Mouse (Mus musculus) left cerebral cortex, adult 9 months (tissue): ENCODE measurements at regions not wholly inside any gene's neighbourhood (a gene's known extent, or its start where the extent isn't known, plus 50 kb on each side); places are given as distances from the start of the nearest gene placed in this dataset.
"Not testable (repeated sequence)": the region's sequence is repeated elsewhere in the genome, so short reads cannot be mapped to it uniquely, and the experiment has no call there.

Experiments used
- DNase-seq, 2 experiments: peaks; one replicate each; pipeline ENCODE4 v3.0.0; 2022; ENCODE audit warnings: low spot score in 2 of 2

DNA sequence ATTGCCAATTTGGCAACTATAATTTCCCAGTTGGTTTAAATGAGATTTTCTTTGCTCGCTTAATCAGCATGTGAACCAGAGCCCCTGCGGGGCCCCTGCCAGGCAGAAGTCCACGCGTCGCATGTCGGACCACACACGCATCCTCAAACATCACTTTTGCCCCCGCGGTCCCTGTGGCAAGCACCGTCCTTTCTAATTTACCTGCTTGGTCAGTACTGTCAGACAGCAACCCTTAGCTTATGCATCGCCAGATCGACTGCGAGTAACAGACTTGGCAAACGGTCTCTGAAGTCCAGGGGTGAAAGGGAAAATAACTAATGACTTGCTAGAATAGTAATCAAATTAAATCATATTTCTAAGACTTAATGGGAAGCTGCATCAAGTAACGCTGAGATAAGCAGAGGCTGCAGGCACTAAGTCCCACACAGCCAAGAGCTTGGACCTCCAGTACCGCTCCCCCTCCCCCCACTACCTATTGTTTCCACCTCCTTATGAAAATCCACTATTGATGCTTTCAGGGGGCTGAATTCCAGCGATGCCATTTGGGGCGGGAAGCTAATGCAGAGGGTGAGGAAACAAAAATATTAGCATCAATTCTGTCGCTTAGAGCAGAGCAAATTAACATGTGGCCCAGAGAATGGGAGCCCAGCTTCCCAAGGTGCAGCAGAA, 142.0 kb upstream of the Cntnap4 start:
- no peak for DNase-seq

DNA sequence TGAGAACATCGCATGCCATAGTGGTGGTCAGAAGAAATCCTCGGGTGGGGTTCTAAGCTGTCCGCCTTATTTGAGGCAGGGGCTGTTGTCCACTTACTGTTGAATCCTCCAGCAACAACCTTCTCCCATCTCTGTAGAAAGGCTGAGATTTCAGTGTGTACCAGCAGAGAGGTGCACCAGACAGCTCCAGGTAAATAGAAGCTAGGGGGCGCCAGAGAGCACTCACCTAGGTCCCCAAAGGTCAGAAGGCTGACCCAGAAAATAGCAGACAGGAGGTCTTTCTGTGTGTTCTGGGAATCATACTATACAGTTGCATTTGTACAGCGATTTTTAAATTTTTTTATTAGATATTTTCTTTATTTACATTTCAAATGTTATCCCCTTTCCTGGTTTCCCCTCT, 157.9 kb upstream of the Cntnap4 start:
- no peak for DNase-seq

DNA sequence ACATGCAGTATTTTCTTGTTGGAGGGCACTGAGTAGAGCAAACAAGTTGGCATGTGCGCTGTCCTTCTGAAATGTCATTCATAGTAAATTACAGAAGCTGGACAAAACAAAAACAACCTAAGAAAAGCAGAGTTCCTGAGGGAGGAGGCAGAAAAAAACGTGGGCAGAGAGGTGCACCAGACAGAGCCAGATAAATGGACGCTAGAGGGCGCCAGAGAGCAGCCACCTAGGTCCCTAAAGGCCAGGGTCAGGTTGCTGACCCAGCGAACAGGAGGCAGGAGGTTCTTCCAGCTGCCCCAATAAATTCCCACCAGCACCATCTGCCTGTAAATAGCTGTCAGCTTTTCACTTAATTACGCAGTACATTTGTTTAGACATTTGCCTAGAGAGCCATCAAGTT, 158.6 kb upstream of the Cntnap4 start:
- peak in 1 of 2 experiments; percentile 3 for DNase-seq

DNA sequence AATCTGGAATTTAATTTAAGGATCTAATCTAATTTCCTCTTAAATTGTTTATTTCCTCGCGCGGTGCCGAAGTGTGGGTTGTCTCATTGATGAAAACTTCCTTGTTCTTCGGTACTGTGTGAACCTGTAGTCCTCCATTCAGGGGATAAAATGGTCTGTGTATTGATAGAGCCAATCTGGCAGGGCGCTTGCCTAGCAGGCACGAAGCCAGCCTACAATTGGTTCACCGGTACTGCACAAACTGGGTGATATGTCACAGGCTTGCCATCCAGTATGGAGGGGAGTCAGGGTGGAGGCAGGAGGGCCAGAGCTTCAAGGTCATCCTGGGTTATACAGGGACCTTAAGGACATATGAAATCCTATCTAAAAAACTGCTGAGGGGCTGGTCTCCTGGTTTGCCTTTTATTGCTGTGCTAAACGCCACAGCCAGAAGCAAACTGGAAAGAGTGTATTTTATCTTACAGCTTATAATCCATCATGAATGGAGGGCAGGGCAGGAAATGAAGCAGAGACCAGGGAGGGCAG, 161.6 kb upstream of the Cntnap4 start:
- DNase-seq, result no peak

DNA sequence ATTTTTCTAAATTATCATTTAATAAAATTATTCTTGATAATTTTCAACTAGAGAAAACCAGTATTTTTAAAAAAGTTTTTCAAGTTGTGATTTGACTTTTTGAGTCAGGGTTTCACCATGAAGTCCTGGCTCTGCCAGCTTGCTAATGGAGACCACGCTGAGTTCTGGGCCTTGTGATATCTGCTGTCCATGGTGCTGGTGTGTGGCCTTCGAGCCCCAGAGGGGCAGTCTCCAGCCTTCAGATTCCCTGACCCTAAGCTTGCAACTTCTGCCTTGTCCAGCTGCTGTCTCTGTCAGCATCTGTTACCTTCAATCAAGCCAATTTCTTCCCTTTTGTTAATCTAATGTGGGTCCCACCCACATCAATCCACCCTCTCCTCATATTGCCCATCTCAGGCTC, 165.8 kb upstream of the Cntnap4 start:
- no peak for DNase-seq

DNA sequence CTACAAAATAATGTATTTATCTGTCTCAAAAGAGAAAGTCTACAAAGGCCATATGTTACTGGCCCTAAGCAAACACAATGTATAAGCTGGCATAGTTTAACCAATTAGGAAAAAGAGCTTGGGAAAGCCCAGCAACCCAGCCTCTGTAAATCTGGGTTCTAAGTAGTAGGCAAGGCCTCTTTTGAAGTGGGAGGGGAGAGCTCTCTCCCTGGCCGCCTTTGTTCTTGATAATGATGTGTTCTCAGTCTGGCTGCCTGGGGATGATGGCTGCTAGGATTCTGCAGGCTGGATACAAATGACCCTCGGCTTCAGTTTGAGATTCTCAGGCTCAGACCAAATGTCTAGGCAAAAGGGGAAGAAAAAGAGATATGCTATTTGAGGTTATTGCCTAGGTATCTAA, 172.4 kb upstream of the Cntnap4 start:
- DNase-seq, result no peak

DNA sequence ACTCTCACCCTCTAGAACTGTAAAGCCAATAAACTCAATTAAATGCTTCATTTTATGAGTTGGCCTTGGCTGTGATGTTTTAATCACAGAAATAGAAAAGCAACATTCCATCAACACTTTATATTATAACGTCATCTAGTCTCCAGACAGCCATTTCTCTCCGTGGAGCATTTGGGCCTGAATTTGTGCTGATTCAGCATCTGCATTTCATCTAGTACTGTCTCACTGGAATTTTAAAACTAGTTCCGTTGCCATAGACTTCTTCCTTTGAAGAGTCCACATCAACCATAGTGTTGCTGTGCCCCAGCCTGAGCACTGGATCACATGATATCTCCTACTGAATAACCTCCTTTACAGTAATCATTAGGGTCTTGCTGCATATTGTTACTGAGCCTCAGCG, 179.7 kb upstream of the Cntnap4 start:
- DNase-seq, result no peak

DNA sequence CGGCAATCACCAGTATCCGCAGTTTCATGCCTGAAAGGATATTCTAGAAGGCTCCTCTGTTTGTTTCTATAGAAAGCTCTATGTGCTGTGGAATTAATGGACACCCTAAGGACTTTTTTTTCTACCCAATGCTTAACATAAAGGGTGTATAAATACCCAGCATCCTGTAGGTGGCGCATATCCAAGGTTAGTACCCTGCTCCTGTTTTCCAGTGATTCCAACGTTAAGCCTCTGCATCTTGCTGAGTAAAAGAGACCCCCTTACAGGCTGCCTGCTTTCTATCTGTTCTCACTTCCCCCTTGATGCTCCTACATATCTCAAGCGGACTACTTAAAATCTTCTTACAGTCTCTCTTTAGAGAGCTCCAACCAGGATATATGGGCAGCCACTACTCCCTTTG, 221.5 kb upstream of the Cntnap4 start:
- DNase-seq, result peak in 1 of 2 experiments; percentile 9

DNA sequence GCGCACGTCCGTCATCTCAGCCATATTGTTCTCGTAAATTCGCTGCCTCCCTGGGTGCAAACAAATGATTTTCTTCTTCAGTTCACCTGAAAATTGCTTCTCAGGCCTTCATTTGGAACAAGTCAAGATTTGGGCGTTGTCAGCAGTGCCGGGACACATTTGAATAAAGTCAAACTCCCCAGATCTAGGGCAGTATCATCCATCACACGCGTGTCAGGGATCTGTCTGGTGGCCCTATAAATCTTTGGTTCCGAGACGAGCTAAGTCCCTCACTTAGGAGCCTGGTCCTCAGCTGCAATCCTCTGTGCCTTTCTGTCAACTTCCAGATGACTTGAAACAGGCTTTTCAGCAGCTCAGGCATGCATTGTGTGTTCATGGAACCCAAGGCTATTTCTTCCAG, 236.7 kb upstream of the Cntnap4 start:
- DNase-seq, result peak in 1 of 2 experiments; percentile 3

DNA sequence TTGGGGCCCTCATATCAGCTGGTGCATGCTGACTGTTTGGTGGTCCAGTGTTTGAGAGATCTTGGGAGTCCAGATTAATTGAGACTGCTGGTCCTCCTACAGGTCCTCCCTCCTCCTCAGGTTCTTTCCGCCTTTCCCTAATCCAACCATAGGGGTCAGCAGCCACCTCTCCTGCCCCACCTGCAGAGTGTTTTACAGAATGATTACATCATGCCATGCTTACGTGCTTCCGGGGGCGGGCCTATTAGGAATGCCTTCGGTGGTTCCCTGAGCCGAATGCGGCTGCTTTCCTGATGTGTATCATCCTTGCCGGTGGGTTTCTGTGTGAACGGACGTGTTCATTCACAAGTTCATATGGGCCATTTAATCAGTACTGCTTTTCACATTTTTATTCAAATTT, 237.8 kb upstream of the Cntnap4 start:
- DNase-seq, result no peak

DNA sequence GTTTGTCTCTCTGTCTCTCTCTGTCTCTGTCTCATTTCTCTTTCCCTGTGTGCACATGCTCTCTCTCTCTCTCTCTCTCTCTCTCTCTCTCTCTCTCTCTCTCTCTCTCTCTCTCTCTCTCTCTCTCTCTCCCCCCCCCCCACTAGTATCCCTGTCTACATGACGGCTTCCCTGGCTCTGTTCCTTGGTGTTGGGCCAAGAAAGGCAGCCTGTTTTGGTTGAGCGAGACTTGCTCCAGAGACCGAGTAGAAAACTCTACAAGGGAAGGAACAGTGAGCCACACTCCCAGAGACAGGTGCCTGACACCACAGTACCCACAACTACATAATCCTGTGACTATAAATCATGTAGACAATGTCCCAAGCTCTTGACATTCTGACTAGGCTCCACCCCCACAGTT, 260.0 kb upstream of the Cntnap4 start:
- no peak for DNase-seq

DNA sequence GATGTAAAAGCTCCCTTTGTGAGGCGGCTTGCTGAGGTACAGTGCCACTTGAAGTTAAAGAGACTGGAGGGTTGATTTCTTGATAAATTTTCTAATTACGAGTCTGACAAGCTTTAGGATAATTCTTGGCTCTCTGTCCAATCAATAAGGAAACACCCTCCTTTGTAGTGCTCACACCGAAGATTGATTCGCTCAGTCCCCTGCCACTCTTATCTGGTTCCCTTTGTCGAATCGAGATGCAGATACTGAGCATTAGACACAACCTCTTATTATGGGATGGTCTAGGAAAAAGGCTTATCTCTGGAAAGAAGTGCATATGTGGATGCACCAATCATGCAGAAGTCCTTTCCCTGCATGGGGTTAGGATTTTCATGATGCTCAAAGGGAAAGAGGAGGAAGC, 261.5 kb upstream of the Cntnap4 start:
- no peak for DNase-seq

DNA sequence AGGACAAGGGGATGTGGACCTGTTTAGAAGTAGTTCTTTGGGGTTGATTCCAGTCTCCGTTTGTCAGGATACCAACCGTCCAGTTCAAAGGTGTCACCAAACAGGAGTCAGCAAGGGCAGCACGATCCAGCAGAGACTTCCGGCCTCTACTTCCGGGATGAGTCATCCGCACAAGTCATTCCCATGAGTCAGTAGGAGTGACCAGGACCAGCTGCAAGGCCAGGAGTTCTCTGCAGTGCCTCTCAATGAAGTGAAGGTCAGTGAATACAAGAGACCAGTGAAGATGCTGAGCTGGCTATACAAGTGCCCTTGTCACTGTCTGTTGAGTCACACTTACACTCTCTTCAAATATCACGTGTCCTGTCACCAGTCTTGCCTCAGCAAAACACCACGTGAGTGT, 272.8 kb upstream of the Cntnap4 start:
- DNase-seq, result no peak

DNA sequence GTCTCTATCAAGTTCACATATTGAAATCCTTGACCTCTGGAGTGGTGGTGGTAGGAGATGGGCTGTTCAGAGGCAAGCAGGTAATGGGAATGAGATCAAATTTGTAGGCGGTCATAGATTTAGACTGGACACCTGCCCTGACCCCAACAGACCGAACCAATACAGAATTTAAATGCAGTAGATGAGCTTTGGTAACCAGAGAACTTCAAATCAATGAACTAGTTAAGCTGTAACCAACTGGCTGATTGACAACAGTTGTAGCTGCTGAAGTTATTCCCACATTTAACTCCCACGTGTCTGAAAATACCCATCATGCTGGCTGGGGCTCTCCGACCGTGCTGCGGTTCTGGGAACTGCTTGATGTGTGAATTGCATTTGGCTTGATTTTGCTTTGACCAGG, 268.5 kb upstream of the Gm6793 start:
- DNase-seq, result no peak

DNA sequence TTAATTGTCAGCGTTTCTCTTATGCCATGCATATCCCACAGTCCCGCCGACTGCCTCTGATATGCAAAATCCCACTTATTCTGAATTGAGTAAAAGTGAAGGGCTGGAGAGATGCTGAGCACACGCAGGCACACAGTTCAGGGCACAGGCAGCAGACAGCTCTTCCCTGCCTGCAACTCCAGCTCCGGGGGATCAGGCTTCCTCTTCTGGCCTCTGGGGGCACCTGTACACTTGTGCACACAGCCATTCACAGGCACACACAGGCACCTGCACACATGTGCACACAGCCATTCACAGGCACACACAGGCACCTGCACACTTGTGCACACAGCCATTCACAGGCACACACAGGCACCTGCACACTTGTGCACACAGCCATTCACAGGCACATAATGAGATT, 254.8 kb upstream of the Gm6793 start:
- DNase-seq, result no peak

DNA sequence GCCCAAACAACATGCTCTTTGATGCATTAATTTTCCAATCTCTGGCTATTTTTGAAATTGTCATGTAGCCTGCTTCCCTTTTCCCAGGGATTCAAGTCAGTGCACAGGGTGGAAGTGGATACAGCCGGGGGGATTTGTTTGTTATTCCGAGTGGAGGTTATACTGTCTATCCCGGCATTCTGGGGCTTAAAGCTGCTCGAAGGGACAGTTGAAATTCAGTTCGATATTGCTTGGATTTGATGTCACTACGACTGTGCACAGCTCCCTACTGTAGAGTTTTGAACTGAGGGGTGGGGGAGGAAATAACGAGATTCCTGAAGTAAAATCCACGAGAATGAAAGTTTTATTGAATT, 254.4 kb upstream of the Gm6793 start:
- DNase-seq, result no peak

DNA sequence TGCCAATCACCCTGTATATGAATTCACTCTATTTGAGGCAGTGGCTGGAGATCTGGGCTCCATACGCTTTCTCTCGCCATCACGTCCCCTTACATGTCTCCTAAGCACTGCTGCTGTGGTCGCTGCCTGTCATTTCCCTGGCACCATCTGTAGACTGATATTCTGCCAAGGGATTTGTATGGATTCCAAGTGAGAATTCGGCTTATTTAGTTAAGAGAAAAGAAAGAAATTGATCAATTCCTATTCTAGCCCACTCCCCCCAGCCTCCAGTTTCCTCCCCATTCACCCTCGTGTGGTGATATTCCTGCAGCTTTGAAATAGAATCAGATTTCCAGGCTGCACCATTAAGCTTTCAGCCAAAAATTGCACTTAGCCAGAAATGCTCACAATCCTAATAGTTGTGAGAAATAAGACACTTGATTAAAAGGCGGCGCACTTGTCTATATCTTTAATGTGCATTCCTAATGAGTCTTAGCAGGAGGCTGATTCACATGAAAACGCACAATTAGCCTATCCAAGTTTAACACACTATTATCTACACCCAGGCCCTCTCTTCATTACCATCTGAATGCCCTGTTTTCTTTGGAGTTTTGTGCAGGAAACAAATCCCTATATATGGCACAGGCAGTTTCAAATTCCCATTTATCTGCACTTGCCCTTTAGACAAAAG, 253.8 kb upstream of the Gm6793 start:
- DNase-seq, result peak; percentile 8 to 11

DNA sequence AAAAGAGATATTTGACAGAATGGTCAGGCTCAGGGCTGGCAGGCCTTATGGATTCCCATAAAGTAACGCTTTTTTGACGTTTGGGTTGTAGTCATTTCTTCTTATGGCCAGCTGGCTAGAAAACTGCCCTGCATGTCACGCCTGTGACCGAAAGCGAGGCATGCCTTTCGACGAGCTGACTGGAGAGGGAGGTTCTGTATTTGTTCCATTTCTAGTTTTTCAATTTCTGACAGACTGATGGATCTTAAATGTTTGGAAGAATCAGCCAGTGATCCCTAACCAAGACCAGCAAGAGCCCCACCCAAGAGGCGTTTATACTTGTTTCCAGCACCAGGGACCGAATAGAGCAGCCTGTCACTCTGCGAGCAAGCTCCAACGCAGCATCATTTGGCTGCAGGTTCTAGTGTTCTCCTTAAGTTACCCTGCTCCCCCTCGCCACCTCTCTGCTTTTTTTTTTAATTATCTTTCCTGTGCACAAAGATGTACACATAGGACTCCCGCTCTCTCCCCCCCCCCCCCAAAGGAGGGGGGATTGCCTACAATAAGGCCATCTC, 243.2 kb upstream of the Gm6793 start:
- no peak for DNase-seq

DNA sequence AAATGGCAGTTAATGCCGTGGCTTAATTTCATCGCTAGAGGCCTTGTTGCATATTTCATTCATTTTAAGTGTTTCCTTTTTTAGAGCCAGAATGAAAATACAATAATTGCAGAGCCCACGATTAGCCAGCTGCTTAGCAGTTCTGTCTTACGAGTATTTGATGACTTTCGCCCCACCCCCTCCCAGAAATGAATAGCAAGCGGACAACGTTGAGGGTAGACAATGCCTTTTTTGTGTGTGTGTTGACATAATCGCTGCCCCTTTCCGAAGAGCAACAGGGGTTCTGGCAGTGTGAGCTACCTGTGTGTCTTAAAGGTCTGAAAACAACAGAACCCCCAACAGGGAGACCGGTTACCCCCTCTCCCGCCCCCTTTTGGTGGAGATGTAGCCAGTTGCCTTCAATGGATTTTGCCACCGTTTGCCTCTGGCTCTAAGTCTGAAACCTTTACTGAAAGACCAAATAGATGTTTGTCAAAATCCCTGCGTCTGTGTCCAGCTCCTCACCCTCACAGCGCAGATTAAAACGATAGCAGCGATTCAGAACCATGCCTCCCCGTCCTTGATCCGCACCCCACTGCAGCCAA, 242.6 kb upstream of the Gm6793 start:
- DNase-seq, result no peak

DNA sequence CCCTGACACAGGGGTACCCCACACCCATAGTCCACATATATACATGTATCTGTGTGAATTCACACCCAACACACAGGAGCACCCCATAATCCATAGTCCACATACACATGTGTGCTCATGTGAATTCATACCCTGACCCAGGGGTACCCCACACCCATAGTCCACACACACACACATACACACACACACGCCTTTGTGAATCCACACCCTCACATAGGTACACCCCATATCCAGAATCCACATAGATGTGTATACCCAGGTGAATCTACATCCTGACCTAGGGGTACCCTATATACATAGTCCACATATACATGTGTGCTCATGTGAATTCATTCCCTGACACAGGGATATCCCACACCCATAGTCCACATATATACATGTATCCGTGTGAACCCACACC, 231.8 kb upstream of the Gm6793 start:
- DNase-seq, result not testable (repeated sequence)

DNA sequence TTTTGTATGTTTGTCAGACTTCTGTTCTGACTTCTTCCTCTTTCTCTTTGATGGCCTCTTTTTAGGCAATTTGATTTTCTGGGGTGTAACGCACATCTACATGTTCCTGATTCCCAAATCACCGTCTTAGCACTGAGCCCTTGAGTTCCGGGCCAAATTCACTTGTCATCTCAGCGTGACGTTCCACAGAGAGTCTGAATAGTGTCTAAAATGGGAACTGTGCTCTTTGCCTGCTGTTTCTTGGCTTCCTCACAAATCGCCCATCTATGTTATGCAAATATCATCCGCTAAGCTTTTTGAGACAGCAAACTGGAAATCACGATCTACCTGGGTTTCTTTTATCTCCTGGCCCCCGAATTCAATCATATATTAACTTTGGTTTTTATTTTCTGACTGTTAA, 223.8 kb upstream of the Gm6793 start:
- peak in 1 of 2 experiments; percentile 17 for DNase-seq

DNA sequence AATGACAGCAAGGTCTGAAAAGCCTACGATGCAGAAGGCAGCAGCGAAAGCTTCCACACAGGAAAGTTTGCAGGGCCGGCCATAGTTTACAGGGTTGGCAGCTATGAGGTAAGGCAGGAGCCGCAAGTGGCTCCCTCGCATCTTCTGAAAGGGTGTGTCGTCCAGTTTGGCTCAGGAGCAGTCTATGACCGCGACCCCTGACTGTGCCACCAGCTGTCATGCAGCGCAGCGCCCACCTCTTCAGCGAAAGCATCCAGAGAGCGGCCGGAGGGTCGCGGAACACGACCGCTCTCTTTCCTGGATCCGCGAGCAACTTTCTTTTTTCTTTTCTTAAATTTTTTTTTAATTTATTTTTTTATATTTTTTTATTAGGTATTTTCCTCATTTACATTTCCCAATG, 221.9 kb upstream of the Gm6793 start:
- not testable (repeated sequence) for DNase-seq

DNA sequence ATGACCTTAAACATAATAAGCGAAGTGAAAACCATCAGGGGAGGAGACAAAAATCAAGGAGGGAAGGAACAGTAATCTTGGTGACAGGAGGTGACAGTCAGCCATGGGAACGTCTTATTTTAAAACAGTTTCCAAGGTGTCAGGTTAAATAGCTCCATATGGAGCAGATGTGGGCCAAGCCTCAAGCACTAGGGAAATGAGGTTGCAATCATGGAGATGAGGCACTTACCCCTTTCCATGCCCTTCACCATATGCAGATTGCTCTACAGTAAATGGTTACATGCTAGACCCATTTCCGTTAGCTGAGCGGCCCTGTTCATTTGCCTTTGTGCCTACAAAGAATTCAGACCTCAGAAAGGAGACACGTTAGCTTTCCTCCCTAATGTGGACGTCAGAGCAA, 204.8 kb upstream of the Gm6793 start:
- no peak for DNase-seq
